Mouse (Mus musculus): ENCODE data around the gene Rnps1. TPM values are rescaled to one million over a fixed set of nuclear protein-coding genes. Genes with fewer than 3 reads are reported as not detected.
A peak's percentile ranks its signal among the peaks of the same experiment; 100 is the strongest.

Gene Rnps1
- total RNA-seq (2012; rRNA removed): 107 and 138 TPM in 2 replicates

DNA sequence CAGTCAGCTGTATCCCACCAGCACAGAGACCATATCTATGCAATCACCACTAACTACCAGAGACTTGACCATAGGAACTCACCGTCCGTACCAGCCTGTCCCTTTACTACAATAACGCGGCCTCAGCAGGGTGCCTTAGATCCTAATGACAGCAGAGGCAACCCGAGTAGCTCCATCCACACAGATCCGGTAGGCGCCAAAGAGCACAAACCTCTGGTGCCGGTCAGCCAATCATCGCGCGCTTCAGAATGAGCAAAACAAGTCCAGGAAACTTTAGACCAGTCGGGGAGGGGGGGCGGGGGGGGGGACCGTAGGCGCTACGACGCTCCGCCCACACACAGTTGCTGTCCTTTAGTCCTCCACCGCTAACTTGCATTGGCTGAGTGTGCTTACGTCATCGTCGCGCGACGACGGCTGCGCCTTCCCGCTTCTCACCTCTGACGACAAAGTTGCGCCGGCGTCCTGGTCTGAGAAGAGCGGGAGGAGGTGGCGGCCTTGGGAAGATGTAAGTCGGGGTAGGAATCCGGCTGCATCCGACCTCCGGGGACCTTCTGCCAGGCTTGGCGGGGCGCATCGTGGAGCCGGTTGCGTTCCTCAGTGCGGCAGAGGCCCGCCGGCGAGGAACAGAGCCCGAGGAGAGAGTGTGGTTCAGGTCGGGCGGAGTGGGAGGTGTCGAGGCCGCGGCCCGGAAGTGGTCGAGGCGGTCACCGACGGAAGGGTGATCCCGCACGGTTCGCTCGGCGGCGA lies at the start of gene Rnps1:
Gene Rnps1 (plus strand): TSS at position 336 of the 747 bp plus-strand sequence.
- Histone ChIP-seq H3K36me3 (ENCODE audit: control insufficient read depth, insufficient read depth, low read length, poor library complexity, severe bottlenecking) (peaks cover 20% of the 10 kb centered on the region), H3K27ac (ENCODE audit: insufficient read depth, low read depth, low read length, poor library complexity, severe bottlenecking) (peak within 1 kb of the TSS; percentile 91)

DNA sequence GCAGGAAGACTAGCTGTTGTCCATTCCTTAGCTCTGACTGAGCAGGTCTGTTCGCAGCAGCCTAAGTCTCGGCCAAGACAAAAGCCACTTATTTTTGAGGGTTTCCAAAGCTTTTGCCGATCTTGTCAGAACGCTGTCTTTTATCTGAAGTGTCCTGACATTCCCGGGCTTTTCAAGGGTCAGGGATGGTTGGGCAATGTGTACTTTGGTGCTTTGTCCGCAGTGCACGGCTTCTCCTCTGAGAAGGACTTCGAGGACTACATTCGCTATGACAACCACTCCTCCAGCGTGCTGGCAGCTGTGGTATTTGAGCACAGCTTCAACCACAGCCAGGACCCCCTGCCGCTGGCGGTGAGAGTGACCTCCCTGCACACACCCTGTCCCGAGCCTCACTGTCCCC lies 48.5 kb upstream of the Rnps1 start:
- Histone ChIP-seq H3K4me1 (ENCODE audit: control insufficient read depth in 2 of 2, insufficient read depth in 2 of 2, low read length in 2 of 2, poor library complexity in 1 of 2) (0 out of 4 replicates have a peak, but pooled peaks cover 0 to under 1% of the 10 kb centered on the region in 2 experiments), H3K36me3 (ENCODE audit: control insufficient read depth, insufficient read depth, low read length, poor library complexity, severe bottlenecking) (no peaks in the 10 kb centered on the region), H3K9ac (ENCODE audit: insufficient read depth, low read depth, low read length, poor library complexity, severe bottlenecking) (no peak overlapping the region), H3K9me3 (ENCODE audit: control insufficient read depth, insufficient read depth, low read depth, low read length) (no peaks in the 10 kb centered on the region), H3K4me3 (ENCODE audit: insufficient read depth in 1 of 2, low read depth in 1 of 2, low read length in 2 of 2, poor library complexity in 1 of 2, severe bottlenecking in 1 of 2) (no peak overlapping the region), H3K27ac (ENCODE audit: insufficient read depth, low read depth, low read length, poor library complexity, severe bottlenecking) (no peak overlapping the region)
- no peak for DNase-seq (ENCODE audit: low read depth, low spot score)
- TF ChIP-seq MAFK (IDR thresholded peaks at IDR 0.05; ENCODE audit: insufficient read depth, low read depth, low read length) (no peak), CHD2 (IDR thresholded peaks at IDR 0.05; ENCODE audit: low read depth, low read length) (no peak), HCFC1 (IDR thresholded peaks at IDR 0.05; ENCODE audit: borderline replicate concordance, insufficient read depth, low read length) (no peak), ZNF384 (IDR thresholded peaks at IDR 0.05; ENCODE audit: low read depth, low read length) (no peak), ZC3H11A (IDR thresholded peaks at IDR 0.05; ENCODE audit: borderline replicate concordance, low read depth, low read length) (no peak)
- in situ Hi-C loops (cut with MboI; ENCODE audit: low sequenced_read_pairs in 2 of 2, unreplicated experiment in 2 of 2): no loop called here

More for the DNA sequence above, at the start of gene Rnps1:
- Histone ChIP-seq H3K4me3 (ENCODE audit: insufficient read depth in 1 of 2, low read depth in 1 of 2, low read length in 2 of 2, poor library complexity in 1 of 2, severe bottlenecking in 1 of 2) (peak within 1 kb of the TSS; percentile 94 to 95), H3K4me1 (ENCODE audit: control insufficient read depth in 2 of 2, insufficient read depth in 2 of 2, low read length in 2 of 2, poor library complexity in 1 of 2) (peaks cover 2 to 3% of the 10 kb centered on the region in 2 experiments; a peak in 2 of 4 replicates), H3K9ac (ENCODE audit: insufficient read depth, low read depth, low read length, poor library complexity, severe bottlenecking) (peak within 1 kb of the TSS; percentile 98), H3K9me3 (ENCODE audit: control insufficient read depth, insufficient read depth, low read depth, low read length) (no peaks in the 10 kb centered on the region)
- TF ChIP-seq ZNF384 (IDR thresholded peaks at IDR 0.05; ENCODE audit: low read depth, low read length): no peak
- TF ChIP-seq HCFC1 (IDR thresholded peaks at IDR 0.05; ENCODE audit: borderline replicate concordance, insufficient read depth, low read length): peak; percentile 72; the same call in 1 of the 2 replicates
- DNase-seq (ENCODE audit: low read depth, low spot score): peak; percentile 99
- in situ Hi-C loops (cut with MboI; ENCODE audit: low sequenced_read_pairs in 2 of 2, unreplicated experiment in 2 of 2): no loop called here

DNA sequence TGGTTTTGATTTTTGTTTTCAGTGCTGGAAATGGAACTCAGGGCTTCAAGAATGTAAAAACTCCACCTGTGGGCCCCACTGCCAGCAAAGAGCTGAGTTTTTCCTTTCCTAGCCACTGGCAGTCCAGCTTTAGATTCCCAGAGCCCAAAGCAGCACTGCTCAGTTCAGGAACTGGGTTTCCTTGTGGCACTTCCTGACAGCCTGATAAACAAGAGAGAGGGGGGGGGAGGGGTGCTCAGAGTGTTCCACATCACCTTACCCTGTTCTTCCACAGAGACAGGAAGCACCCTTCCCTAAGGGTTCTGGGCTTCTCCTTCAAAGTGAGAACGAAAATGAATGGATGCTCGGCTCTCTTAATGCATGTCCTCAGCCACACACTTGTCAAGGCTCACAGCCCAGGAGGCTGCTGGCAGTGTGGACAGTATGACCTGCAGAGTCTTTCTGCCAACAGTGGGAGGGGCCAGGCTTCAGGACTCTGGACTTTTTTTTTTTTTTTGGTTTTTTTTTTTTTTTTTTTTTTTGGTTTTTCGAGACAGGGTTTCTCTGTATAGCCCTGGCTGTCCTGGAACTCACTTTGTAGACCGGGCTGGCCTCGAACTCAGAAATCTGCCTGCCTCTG lies 39.2 kb upstream of the Rnps1 start:
- in situ Hi-C loops (cut with MboI; ENCODE audit: low sequenced_read_pairs in 2 of 2, unreplicated experiment in 2 of 2): no loop called here
- peaks cover 7% of the 10 kb centered on the region; the same call in 1 of the 2 replicates for H3K36me3 ChIP-seq (ENCODE audit: control insufficient read depth, insufficient read depth, low read length, poor library complexity, severe bottlenecking)
- no peak overlapping the region for H3K4me3 ChIP-seq (ENCODE audit: insufficient read depth in 1 of 2, low read depth in 1 of 2, low read length in 2 of 2, poor library complexity in 1 of 2, severe bottlenecking in 1 of 2)
- H3K9ac ChIP-seq (ENCODE audit: insufficient read depth, low read depth, low read length, poor library complexity, severe bottlenecking): no peak overlapping the region
- TF ChIP-seq MAFK (IDR thresholded peaks at IDR 0.05; ENCODE audit: insufficient read depth, low read depth, low read length) (no peak), ZNF384 (IDR thresholded peaks at IDR 0.05; ENCODE audit: low read depth, low read length) (no peak), CHD2 (IDR thresholded peaks at IDR 0.05; ENCODE audit: low read depth, low read length) (no peak), ZC3H11A (IDR thresholded peaks at IDR 0.05; ENCODE audit: borderline replicate concordance, low read depth, low read length) (no peak), HCFC1 (IDR thresholded peaks at IDR 0.05; ENCODE audit: borderline replicate concordance, insufficient read depth, low read length) (no peak)
- H3K4me1 ChIP-seq (ENCODE audit: control insufficient read depth in 2 of 2, insufficient read depth in 2 of 2, low read length in 2 of 2, poor library complexity in 1 of 2): no peaks in the 10 kb centered on the region
- no peaks in the 10 kb centered on the region for H3K9me3 ChIP-seq (ENCODE audit: control insufficient read depth, insufficient read depth, low read depth, low read length)
- H3K27ac ChIP-seq (ENCODE audit: insufficient read depth, low read depth, low read length, poor library complexity, severe bottlenecking): no peak overlapping the region
- no peak for DNase-seq (ENCODE audit: low read depth, low spot score)

DNA sequence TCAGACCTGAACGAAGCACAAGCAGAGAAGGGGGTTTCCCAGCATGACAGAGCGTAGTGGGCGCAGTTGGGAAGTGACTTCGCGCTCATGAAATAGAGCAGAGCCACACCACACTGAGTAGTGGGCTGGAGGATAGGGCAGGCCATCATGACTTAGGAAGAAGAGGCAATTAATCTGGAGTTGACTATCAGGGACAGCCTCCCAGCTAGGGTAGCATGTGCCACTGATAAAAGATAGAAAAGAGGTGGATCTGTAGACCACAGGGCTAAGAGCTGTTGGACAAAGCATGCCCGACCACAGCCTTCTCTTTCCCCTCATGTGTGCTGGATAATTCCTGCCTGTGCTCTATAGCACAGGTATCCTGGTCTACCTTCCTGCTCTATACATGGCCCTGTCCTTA lies 38.5 kb upstream of the Rnps1 start:
- TF ChIP-seq HCFC1 (IDR thresholded peaks at IDR 0.05; ENCODE audit: borderline replicate concordance, insufficient read depth, low read length): no peak
- TF ChIP-seq ZC3H11A (IDR thresholded peaks at IDR 0.05; ENCODE audit: borderline replicate concordance, low read depth, low read length): no peak
- TF ChIP-seq ZNF384 (IDR thresholded peaks at IDR 0.05; ENCODE audit: low read depth, low read length): no peak
- TF ChIP-seq CHD2 (IDR thresholded peaks at IDR 0.05; ENCODE audit: low read depth, low read length): no peak
- TF ChIP-seq MAFK (IDR thresholded peaks at IDR 0.05; ENCODE audit: insufficient read depth, low read depth, low read length): no peak
- H3K9ac ChIP-seq (ENCODE audit: insufficient read depth, low read depth, low read length, poor library complexity, severe bottlenecking): no peak overlapping the region
- no peaks in the 10 kb centered on the region for H3K9me3 ChIP-seq (ENCODE audit: control insufficient read depth, insufficient read depth, low read depth, low read length)
- DNase-seq (ENCODE audit: low read depth, low spot score): no peak
- in situ Hi-C loops (cut with MboI; ENCODE audit: low sequenced_read_pairs in 2 of 2, unreplicated experiment in 2 of 2): no loop called here
- no peaks in the 10 kb centered on the region for H3K4me1 ChIP-seq (ENCODE audit: control insufficient read depth in 2 of 2, insufficient read depth in 2 of 2, low read length in 2 of 2, poor library complexity in 1 of 2)
- peaks cover 7% of the 10 kb centered on the region; the same call in 1 of the 2 replicates for H3K36me3 ChIP-seq (ENCODE audit: control insufficient read depth, insufficient read depth, low read length, poor library complexity, severe bottlenecking)
- no peak overlapping the region for H3K4me3 ChIP-seq (ENCODE audit: insufficient read depth in 1 of 2, low read depth in 1 of 2, low read length in 2 of 2, poor library complexity in 1 of 2, severe bottlenecking in 1 of 2)
- no peak overlapping the region for H3K27ac ChIP-seq (ENCODE audit: insufficient read depth, low read depth, low read length, poor library complexity, severe bottlenecking)
